Mouse (Mus musculus): ENCODE measurements around the gene Bod1. TPM values are rescaled to one million over a fixed set of nuclear protein-coding genes. Genes with fewer than 3 reads are reported as not detected.

The Bod1 gene
- total and polyA plus RNA-seq, 2 experiments from 2014 or later = 69.9 to 96.1 TPM

- Histone ChIP-seq H3K9ac (replicated peaks; ENCODE audit: low read depth, low read length) (no peak overlapping the region), H3K4me1 (ENCODE audit: control insufficient read depth, insufficient read depth) (peaks cover 2% of the 10 kb centered on the region; the same call in 1 of the 2 replicates), H3K4me3 (ENCODE audit: low read depth, low read length) (no peak overlapping the region), H3K27me3 (ENCODE audit: control insufficient read depth, insufficient read depth, low read length) (no peaks in the 10 kb centered on the region), H3K27ac (ENCODE audit: low read depth) (no peak overlapping the region), H3K4me2 (ENCODE audit: low read depth, low read length) (no peak overlapping the region), H3K9me3 (replicated peaks; ENCODE audit: control insufficient read depth, low read length) (0 out of 2 replicates have a peak, but pooled peaks cover 4% of the 10 kb centered on the region), H3K36me3 (replicated peaks; ENCODE audit: control insufficient read depth, insufficient read depth, low read length) (no peaks in the 10 kb centered on the region)
- ATAC-seq (ENCODE audit: insufficient read depth, low read depth) (no peak), DNase-seq (ENCODE audit: low spot score) (no peak)
- no peak for TF ChIP-seq EP300 (IDR thresholded peaks at IDR 0.05; ENCODE audit: low read depth)
- 0 out of 2 replicates have a peak, but pooled peaks have one; percentile 15 for TF ChIP-seq CTCF (IDR thresholded peaks at IDR 0.05; ENCODE audit: low read depth)
- WGBS = 71% methylated on average over 5 of the region's 5 CpGs
These were observed 14.4 kb downstream of the Bod1 start for GRCm38 (mm10) chr11:31657168-31657805.

DNA sequence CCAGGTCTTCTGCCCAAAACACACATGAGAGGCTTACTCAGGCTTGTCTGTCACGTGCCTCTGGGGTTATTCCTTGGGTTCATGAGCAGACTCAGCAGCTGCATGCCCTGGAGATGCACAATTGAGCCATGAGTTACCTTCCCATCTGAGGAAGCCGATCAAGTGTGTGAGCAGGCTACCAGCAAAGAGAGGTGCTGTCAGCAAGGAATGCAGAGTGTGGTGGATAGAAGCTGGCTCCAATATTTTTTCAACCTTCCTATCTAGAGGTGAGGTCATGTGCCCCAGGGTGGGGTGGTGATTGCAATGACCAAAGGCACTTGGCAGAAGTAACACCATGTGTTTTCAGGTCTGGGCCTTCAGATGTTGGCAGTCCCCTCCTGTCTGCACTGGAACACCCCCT is 22.2 kb downstream of the Bod1 start:
- peak; percentile 62 for ATAC-seq (ENCODE audit: insufficient read depth, low read depth)
- Histone ChIP-seq H3K4me3 (ENCODE audit: low read depth, low read length) (no peak overlapping the region), H3K9me3 (replicated peaks; ENCODE audit: control insufficient read depth, low read length) (0 out of 2 replicates have a peak, but pooled peaks cover 5% of the 10 kb centered on the region), H3K4me1 (ENCODE audit: control insufficient read depth, insufficient read depth) (0 out of 2 replicates have a peak, but pooled peaks cover 2% of the 10 kb centered on the region), H3K27me3 (ENCODE audit: control insufficient read depth, insufficient read depth, low read length) (no peaks in the 10 kb centered on the region), H3K9ac (replicated peaks; ENCODE audit: low read depth, low read length) (no peak overlapping the region), H3K4me2 (ENCODE audit: low read depth, low read length) (no peak overlapping the region), H3K36me3 (replicated peaks; ENCODE audit: control insufficient read depth, insufficient read depth, low read length) (no peaks in the 10 kb centered on the region), H3K27ac (ENCODE audit: low read depth) (no peak overlapping the region)
- no peak for TF ChIP-seq CTCF (IDR thresholded peaks at IDR 0.05; ENCODE audit: low read depth)
- no peak for TF ChIP-seq EP300 (IDR thresholded peaks at IDR 0.05; ENCODE audit: low read depth)
- peak; percentile 11 for DNase-seq (ENCODE audit: low spot score)
- 38% methylated on average over 2 of the region's 2 CpGs for WGBS

- Histone ChIP-seq H3K9ac (replicated peaks; ENCODE audit: low read depth, low read length) (no peak overlapping the region), H3K4me1 (ENCODE audit: control insufficient read depth, insufficient read depth) (0 out of 2 replicates have a peak, but pooled peaks cover 2% of the 10 kb centered on the region), H3K4me2 (ENCODE audit: low read depth, low read length) (no peak overlapping the region), H3K9me3 (replicated peaks; ENCODE audit: control insufficient read depth, low read length) (0 out of 2 replicates have a peak, but pooled peaks cover under 1% of the 10 kb centered on the region), H3K27me3 (ENCODE audit: control insufficient read depth, insufficient read depth, low read length) (no peaks in the 10 kb centered on the region), H3K36me3 (replicated peaks; ENCODE audit: control insufficient read depth, insufficient read depth, low read length) (no peaks in the 10 kb centered on the region), H3K27ac (ENCODE audit: low read depth) (no peak overlapping the region), H3K4me3 (ENCODE audit: low read depth, low read length) (no peak overlapping the region)
- DNase-seq (ENCODE audit: low spot score) (no peak), ATAC-seq (ENCODE audit: insufficient read depth, low read depth) (no peak)
- 90% methylated on average over 10 of the region's 10 CpGs for WGBS
- no peak for TF ChIP-seq CTCF (IDR thresholded peaks at IDR 0.05; ENCODE audit: low read depth)
- TF ChIP-seq EP300 (IDR thresholded peaks at IDR 0.05; ENCODE audit: low read depth) = no peak
These were observed 24.4 kb downstream of the Bod1 start for GRCm38 (mm10) chr11:31647268-31647667.

DNA sequence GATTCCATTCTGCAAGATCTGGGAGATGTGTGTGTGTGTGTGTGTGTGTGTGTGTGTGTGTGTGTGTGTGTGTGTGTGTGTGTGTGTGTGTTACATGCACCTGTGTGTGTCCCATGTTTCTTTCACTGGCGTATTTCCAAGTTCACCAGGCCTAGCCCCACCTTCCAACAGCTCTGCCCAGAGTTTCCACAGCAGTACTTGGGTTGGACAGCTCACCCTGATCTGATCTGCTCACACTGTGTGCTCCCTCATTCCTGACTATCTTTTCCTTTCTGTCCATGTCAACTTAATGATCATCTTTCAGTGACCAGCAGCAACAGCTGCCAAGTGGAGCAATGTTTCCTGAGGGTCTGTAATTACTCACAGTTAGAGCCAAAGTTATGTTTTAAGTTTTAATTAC is 25.1 kb downstream of the Bod1 start:
- Histone ChIP-seq H3K27me3 (ENCODE audit: control insufficient read depth, insufficient read depth, low read length) (no peaks in the 10 kb centered on the region), H3K9me3 (replicated peaks; ENCODE audit: control insufficient read depth, low read length) (no peaks in the 10 kb centered on the region), H3K36me3 (replicated peaks; ENCODE audit: control insufficient read depth, insufficient read depth, low read length) (no peaks in the 10 kb centered on the region), H3K9ac (replicated peaks; ENCODE audit: low read depth, low read length) (no peak overlapping the region), H3K27ac (ENCODE audit: low read depth) (no peak overlapping the region), H3K4me3 (ENCODE audit: low read depth, low read length) (no peak overlapping the region), H3K4me2 (ENCODE audit: low read depth, low read length) (no peak overlapping the region), H3K4me1 (ENCODE audit: control insufficient read depth, insufficient read depth) (0 out of 2 replicates have a peak, but pooled peaks cover 2% of the 10 kb centered on the region)
- no peak for ATAC-seq (ENCODE audit: insufficient read depth, low read depth)
- DNase-seq (ENCODE audit: low spot score) = no peak
- 46% methylated on average over 1 of the region's 1 CpGs for WGBS
- no peak for TF ChIP-seq CTCF (IDR thresholded peaks at IDR 0.05; ENCODE audit: low read depth)

GRCm38 (mm10) chr11:31643120-31643519 is 28.6 kb downstream of the Bod1 start:
- Histone ChIP-seq H3K4me1 (ENCODE audit: control insufficient read depth, insufficient read depth) (no peaks in the 10 kb centered on the region), H3K27me3 (ENCODE audit: control insufficient read depth, insufficient read depth, low read length) (no peaks in the 10 kb centered on the region), H3K9me3 (replicated peaks; ENCODE audit: control insufficient read depth, low read length) (no peaks in the 10 kb centered on the region), H3K27ac (ENCODE audit: low read depth) (no peak overlapping the region), H3K9ac (replicated peaks; ENCODE audit: low read depth, low read length) (no peak overlapping the region), H3K36me3 (replicated peaks; ENCODE audit: control insufficient read depth, insufficient read depth, low read length) (no peaks in the 10 kb centered on the region), H3K4me3 (ENCODE audit: low read depth, low read length) (no peak overlapping the region), H3K4me2 (ENCODE audit: low read depth, low read length) (no peak overlapping the region)
- DNase-seq (ENCODE audit: low spot score) (no peak), ATAC-seq (ENCODE audit: insufficient read depth, low read depth) (no peak)
- 68% methylated on average over 6 of the region's 6 CpGs for WGBS
- TF ChIP-seq EP300 (IDR thresholded peaks at IDR 0.05; ENCODE audit: low read depth) (no peak), CTCF (IDR thresholded peaks at IDR 0.05; ENCODE audit: low read depth) (no peak)

Data from heart, postnatal 0 days (tissue).